Mouse (Mus musculus) limb, embryonic 14.5 days (tissue): ENCODE measurements at regions not wholly inside any gene's neighbourhood (a gene's known extent, or its start where the extent isn't known, plus 50 kb on each side); places are given as distances from the start of the nearest gene placed in this dataset.
"Not testable (repeated sequence)": the region's sequence is repeated elsewhere in the genome, so short reads cannot be mapped to it uniquely, and the experiment has no call there.

Experiments
- ATAC-seq: fragments of 200-750 bp; cut with Nextera tagmentation; 2 replicates; pipeline ENCODE4 v1.8.0; 2017; ENCODE audit warnings: low read depth, moderate number of reproducible peaks, moderate TSS enrichment; ENCODE audit not compliant: low FRiP score
- DNase-seq: peaks from one replicate; pipeline ENCODE4 v3.0.0-alpha.2; 2015; ENCODE audit warnings: low spot score
- H3K27ac ChIP-seq: fragments of 300-500 bp; sonication (generic); replicated peaks from 2 replicates; pipeline ENCODE4 v1.5.1; 2014; ENCODE audit warnings: low read depth, mild to moderate bottlenecking, low read length, moderate library complexity, mixed read lengths
- H3K27me3 ChIP-seq: fragments of 300-500 bp; sonication (generic); 2 replicates; pipeline ENCODE4 v1.6.1; 2014; ENCODE audit warnings: low read length, mixed read lengths; ENCODE audit not compliant: control insufficient read depth, insufficient read depth
- H3K36me3 ChIP-seq: fragments of 300-500 bp; sonication (generic); 2 replicates; pipeline ENCODE4 v1.6.1; 2014; ENCODE audit warnings: mild to moderate bottlenecking, low read length, moderate library complexity, mixed read lengths; ENCODE audit not compliant: control insufficient read depth, insufficient read depth
- H3K4me1 ChIP-seq: fragments of 300-500 bp; sonication (generic); 2 replicates; pipeline ENCODE4 v1.6.1; 2014; ENCODE audit warnings: antibody characterized with exemption, low read length, mixed read lengths; ENCODE audit not compliant: control insufficient read depth, insufficient read depth
- H3K4me2 ChIP-seq: fragments of 300-500 bp; sonication (generic); replicated peaks from 2 replicates; pipeline ENCODE4 v1.6.1; 2014; ENCODE audit warnings: low read depth, mild to moderate bottlenecking, low read length, moderate library complexity; ENCODE audit not compliant: severe bottlenecking
- H3K4me3 ChIP-seq: fragments of 300-500 bp; sonication (generic); replicated peaks from 2 replicates; pipeline ENCODE4 v1.5.1; 2014; ENCODE audit warnings: low read length
- H3K9ac ChIP-seq: fragments of 300-500 bp; sonication (generic); 2 replicates; pipeline ENCODE4 v1.6.1; 2014; ENCODE audit warnings: mild to moderate bottlenecking, low read depth, low read length, moderate library complexity; ENCODE audit not compliant: severe bottlenecking
- H3K9me3 ChIP-seq: fragments of 300-500 bp; sonication (generic); 2 replicates; pipeline ENCODE4 v1.6.1; 2016; ENCODE audit warnings: low read length; ENCODE audit not compliant: control insufficient read depth
- POLR2A ChIP-seq: fragments of 200-500 bp; IDR thresholded peaks from 2 replicates; pipeline ENCODE4 v1.8.0; 2012; ENCODE audit warnings: inconsistent platforms, mild to moderate bottlenecking, moderate library complexity, borderline replicate concordance; ENCODE audit not compliant: insufficient read depth, insufficient read length; ENCODE audit errors: extremely low read depth
- WGBS: fragments of 180-500 bp; shearing (Covaris S2); extraction: QIAGEN DNeasy Blood & Tissue Kit; methylation state at CpG from one replicate; pipeline ENCODE4 v1.1.7; 2014; 5-methylcytosine and 5-hydroxymethylcytosine counted together

- H3K4me1 ChIP-seq, result no peaks in the 10 kb centered on the region
- no peaks in the 10 kb centered on the region for H3K9me3 ChIP-seq
- ATAC-seq, result no peak
- DNase-seq, result no peak
- WGBS, result 88% methylated on average over 5 of the region's 5 CpGs
- H3K27me3 ChIP-seq, result no peaks in the 10 kb centered on the region
- H3K27ac ChIP-seq, result no peak overlapping the region
- H3K36me3 ChIP-seq, result no peaks in the 10 kb centered on the region
- no peak overlapping the region for H3K4me2 ChIP-seq
- no peak overlapping the region for H3K4me3 ChIP-seq
- H3K9ac ChIP-seq, result no peak overlapping the region
- TF ChIP-seq POLR2A, result no peak
Observed at GRCm38 (mm10) chr10:119087071-119087665, 152.7 kb downstream of the Cand1 start.

DNA sequence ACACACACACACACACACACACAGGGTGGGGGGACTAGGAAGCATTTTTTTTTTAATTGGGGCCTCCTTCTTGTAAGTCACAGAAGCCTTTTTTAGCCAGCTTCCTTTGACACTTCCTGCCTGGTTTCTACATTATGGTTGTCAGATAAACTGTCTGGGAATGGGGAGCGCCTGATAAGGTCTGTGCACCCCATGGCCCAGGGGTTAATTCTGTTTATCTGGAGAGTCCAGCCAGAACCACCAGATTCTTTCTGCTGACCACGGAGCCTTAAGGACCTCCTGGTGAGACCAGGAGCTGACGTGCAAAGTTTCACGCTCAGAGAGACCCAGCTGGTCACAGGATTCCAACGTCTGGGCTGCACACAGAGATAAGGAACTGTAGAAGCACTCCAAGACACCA, 153.4 kb downstream of the Cand1 start:
- Histone ChIP-seq H3K9me3 (no peaks in the 10 kb centered on the region), H3K4me2 (no peak overlapping the region), H3K4me3 (no peak overlapping the region), H3K27me3 (no peaks in the 10 kb centered on the region), H3K36me3 (no peaks in the 10 kb centered on the region), H3K4me1 (no peaks in the 10 kb centered on the region), H3K9ac (no peak overlapping the region), H3K27ac (no peak overlapping the region)
- WGBS, result 52% methylated on average over 5 of the region's 5 CpGs
- no peak for TF ChIP-seq POLR2A
- DNase-seq, result no peak
- no peak for ATAC-seq

GRCm38 (mm10) chr10:119083431-119083830, 156.4 kb downstream of the Cand1 start:
- Histone ChIP-seq H3K4me3 (no peak overlapping the region), H3K9ac (no peak overlapping the region), H3K4me1 (no peaks in the 10 kb centered on the region), H3K4me2 (no peak overlapping the region), H3K36me3 (no peaks in the 10 kb centered on the region), H3K27ac (no peak overlapping the region), H3K9me3 (no peaks in the 10 kb centered on the region), H3K27me3 (no peaks in the 10 kb centered on the region)
- 65% methylated on average over 4 of the region's 4 CpGs for WGBS
- ATAC-seq (no peak), DNase-seq (no peak)
- no peak for TF ChIP-seq POLR2A

GRCm38 (mm10) chr10:119082861-119083260, 157.0 kb downstream of the Cand1 start:
- Histone ChIP-seq H3K9me3 (no peaks in the 10 kb centered on the region), H3K27me3 (no peaks in the 10 kb centered on the region), H3K27ac (no peak overlapping the region), H3K4me1 (no peaks in the 10 kb centered on the region), H3K4me3 (no peak overlapping the region), H3K9ac (no peak overlapping the region), H3K4me2 (no peak overlapping the region), H3K36me3 (no peaks in the 10 kb centered on the region)
- ATAC-seq, result no peak
- DNase-seq, result no peak
- TF ChIP-seq POLR2A, result no peak
- 83% methylated on average over 2 of the region's 2 CpGs for WGBS

GRCm38 (mm10) chr10:119081766-119082165, 158.1 kb downstream of the Cand1 start:
- not testable (repeated sequence) for ATAC-seq, H3K9ac ChIP-seq, H3K4me3 ChIP-seq, H3K9me3 ChIP-seq, DNase-seq, H3K4me1 ChIP-seq, H3K27ac ChIP-seq, H3K4me2 ChIP-seq, H3K27me3 ChIP-seq, H3K36me3 ChIP-seq
- WGBS, result 83% methylated on average over 3 of the region's 3 CpGs

GRCm38 (mm10) chr10:119076100-119076566, 163.7 kb downstream of the Cand1 start:
- Histone ChIP-seq H3K27ac (no peak overlapping the region), H3K27me3 (no peaks in the 10 kb centered on the region), H3K9ac (no peak overlapping the region), H3K4me3 (no peak overlapping the region), H3K4me1 (peaks cover 6% of the 10 kb centered on the region; the same call in 1 of the 2 replicates), H3K9me3 (no peaks in the 10 kb centered on the region), H3K4me2 (no peak overlapping the region), H3K36me3 (no peaks in the 10 kb centered on the region)
- WGBS, result 15% methylated on average over 12 of the region's 12 CpGs
- no peak for ATAC-seq
- no peak for TF ChIP-seq POLR2A
- DNase-seq, result no peak
